Mouse (Mus musculus): ENCODE data around the gene Tbx6.

Gene Tbx6

DNA sequence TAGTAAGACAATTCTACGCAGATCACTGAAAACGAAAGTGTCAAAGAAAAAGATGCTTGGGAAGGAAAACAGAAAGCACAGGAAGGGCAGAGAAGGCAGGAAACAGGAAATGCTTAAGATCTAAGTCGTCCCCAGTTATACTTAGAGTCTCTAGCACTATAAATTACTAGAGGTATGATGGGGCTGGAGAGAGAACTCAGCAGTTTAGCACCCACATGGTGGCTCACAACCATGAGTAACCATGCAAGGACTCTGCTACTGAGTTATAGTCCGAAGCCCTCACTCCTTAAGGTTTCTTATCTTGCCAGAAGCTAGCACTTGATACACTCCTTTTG is 13.0 kb downstream of the Tbx6 start:
- no peak for DNase-seq (ENCODE audit: low spot score in 2 of 2)

DNA sequence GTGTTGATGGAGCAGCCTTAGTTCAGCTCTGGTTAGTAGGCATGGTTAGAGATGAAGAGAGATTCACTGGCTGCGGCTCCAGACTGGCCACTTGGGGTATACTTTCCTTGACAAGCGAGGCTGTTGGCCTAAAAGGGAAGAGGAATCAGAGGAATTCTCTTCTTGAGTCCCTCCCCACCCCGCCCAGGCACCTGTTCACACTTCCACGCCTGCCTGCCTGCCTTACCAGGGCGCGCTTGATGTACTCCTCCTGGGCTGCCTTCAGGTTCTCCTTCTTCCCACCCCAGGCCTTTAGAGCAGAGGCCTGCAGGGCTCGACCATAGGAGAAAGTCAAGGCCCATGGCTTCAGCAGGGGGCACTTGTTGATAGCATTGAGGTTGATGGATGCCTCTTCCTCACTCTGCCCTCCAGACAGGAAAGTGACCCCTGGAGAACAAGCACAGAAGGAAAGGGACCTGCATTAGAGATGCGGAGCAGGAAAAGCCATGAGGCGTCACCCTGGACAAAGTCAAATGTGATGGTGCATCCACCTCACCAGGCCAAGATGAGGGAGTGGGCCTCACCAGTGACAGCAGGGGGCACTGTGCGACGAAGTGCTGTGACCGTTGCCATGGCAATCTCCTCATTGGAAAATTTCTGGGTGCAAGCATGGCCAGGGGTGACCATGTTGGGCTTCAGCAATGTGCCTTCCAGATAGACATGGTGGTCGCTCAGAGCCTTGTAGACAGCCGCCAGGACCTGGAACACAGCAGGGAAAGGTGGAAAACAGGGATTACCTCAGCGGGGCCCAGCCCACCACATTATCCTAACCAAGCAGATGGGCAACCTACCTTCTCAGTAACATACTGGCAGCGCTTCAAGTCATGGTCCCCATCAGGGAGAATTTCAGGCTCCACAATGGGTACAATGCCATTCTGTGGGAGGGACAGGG is 14.4 kb downstream of the Tbx6 start:
- DNase-seq (ENCODE audit: low spot score in 2 of 2): no peak

DNA sequence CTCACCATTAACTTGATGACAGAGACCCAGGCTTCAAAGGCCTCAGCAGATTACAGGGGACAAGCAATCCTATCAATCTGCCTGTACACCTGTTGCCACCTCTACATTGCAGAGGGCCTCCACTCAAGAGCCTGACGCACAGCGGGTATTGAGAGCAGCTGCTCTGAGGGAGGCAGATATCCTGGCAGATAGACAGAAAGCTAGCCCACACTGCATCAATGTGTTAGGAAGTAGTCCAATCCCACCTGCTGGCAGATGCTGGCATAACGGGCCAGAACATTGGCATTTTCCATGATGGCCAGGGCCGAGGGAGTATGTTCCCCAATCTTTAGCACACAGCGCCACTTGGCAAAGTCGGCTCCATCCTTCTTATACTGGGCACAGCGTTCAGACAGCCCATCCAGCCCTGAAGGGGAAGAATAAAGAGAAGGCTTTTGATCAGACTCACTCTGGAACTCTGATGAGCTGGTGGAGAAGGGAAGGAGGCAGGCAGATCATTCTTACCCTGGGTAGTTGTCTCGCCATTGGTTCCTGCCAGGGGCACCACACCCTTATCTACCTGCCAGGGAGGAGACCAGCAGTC is 15.2 kb downstream of the Tbx6 start:
- no peak for DNase-seq (ENCODE audit: low spot score in 2 of 2)

DNA sequence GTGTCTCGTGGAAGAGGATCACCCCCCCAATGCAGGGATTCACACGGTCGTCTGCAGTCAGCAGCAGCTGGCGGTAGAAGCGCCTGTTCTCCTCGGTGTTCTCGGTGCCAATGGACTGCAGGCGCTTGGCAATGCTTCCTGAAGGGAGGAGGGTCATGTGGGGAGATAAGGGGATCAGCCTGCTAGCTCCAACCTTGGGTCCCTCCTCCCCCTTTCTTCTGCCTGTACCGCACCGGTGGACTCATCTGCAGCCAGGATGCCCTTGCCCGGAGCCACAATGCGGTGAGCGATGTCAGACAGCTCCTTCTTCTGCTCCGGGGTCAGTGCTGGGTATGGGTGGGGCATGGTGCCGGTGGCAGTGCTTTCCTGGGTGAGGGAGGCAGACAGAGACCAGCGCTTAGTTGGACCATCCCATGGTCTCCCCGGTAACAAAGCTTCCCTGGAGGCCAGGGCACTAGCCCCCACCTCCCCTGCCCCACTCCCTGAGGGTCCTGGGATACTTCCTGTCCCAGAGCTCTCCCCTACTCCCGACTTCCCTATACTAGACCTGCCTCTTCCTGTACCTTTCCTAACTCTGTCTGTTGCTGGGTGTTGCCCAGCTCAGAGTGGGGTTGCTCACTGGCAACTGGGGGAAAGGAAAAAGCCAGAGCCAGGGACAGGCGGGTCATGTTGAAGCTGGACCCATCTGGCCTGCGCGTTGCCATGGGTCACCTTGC is 16.3 kb downstream of the Tbx6 start, which contains the start of gene Fam57b:
TSS of gene Fam57b (plus strand) at position 258 of the 716 bp plus-strand sequence.
- peak in 1 of 2 experiments; percentile 31 for DNase-seq (ENCODE audit: low spot score in 2 of 2)

- no peak for DNase-seq (ENCODE audit: low spot score in 2 of 2)
Observed at GRCm38 (mm10) chr7:126798127-126799049, 17.1 kb downstream of the Tbx6 start.

DNA sequence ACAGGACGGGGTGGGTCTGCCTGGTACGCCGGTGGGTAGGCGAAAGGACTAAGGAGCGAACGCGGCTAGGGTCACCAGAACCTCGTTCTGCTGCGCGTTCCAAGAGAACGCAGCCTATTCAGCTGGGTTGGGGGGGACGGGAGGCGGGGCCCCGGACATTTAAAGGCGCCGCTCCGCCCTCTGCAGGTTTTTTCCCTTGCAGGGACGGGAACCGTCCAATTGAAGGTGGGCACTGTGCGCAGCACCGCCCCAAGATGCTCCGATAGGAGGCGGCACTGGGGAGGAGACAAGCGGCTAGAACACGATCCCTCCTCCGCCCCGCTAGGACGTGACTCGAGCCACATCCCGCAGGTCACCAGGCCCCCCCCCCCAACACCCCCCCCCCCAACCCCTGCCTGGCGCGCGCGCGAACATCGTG is 17.8 kb downstream of the Tbx6 start:
- peak; percentile 96 to 97 for DNase-seq (ENCODE audit: low spot score in 2 of 2)

GRCm38 (mm10) chr7:126799468-126800268 is 18.4 kb downstream of the Tbx6 start:
- DNase-seq (ENCODE audit: low spot score in 2 of 2): no peak

DNA sequence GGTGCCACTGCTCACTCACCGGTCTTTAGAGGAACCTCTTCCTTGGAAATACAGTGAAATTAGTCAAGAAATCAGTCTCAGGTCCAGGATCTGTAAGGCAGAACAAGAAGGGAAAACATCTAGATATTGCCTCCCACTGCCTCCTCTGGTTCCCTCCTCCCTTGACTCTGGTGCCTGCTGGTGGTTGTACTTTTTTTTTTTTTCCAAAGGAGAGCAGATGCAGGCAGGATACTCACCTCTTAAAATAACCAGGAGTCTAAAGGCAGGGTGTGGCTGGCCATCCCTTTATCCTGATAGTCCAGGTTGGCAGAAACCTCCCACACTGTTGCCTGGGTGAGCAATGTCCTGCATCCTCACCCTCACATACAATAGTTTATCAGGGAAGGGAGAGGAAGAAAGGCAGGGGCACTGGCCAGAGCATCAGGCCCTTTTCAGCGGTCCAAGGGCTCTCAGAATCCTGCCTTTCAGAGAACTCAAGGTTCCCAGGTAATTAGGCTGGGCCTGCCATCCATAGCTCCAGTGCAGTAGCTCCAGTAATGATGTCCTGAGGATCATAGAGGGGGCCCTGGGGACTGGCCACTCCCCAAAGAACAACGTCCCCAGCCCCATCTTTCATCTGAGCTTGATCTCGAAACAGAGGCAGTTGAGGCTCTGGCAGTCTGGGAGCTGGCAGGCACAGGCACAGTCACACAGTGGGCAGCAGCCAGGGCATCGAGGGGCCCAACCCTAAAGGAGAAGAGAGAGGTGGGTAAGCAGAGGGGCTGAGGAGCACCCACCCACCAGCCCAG is 19.2 kb downstream of the Tbx6 start:
- no peak for DNase-seq (ENCODE audit: low spot score in 2 of 2)

DNA sequence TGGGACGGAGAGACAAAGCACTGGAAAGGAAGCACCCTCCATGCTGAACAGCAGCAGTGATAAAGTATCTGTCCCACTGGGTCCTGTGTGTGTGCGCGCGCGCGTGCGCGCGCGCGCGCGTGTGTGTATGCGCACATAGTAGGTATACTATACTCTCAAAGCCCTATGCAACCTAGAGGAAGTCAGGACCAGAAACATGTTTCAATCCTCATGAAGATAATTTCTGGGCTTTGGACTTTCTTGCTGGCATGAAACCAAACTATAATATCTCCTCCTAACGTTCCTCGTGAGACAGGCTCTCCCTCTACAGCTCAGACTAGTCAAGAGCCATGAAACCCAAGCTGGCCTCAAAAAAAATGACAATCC is 19.8 kb downstream of the Tbx6 start:
- no peak for DNase-seq (ENCODE audit: low spot score in 2 of 2)

- DNase-seq (ENCODE audit: low spot score in 2 of 2): no peak
Observed at GRCm38 (mm10) chr7:126802134-126802889, 21.0 kb downstream of the Tbx6 start.

DNA sequence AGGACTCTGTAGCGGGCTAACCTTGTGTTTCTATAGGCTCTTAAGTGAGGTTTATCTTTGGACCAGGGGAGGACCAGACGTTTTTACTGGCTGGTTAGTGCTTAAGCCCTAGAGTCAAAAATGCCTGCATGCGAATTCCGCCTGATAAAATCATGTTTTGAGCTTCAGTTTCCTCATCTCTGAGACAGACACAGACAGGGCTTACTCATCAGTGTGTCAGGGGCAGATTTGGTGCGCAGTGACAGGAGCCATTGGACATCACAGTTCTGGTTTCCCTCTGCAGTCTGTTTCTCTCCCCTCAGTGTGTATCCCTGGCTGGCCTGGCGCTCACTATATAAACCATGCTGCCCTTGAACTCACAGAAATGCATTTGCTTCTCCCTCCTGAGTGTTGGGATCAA is 21.9 kb downstream of the Tbx6 start:
- DNase-seq (ENCODE audit: low spot score in 2 of 2): no peak

DNA sequence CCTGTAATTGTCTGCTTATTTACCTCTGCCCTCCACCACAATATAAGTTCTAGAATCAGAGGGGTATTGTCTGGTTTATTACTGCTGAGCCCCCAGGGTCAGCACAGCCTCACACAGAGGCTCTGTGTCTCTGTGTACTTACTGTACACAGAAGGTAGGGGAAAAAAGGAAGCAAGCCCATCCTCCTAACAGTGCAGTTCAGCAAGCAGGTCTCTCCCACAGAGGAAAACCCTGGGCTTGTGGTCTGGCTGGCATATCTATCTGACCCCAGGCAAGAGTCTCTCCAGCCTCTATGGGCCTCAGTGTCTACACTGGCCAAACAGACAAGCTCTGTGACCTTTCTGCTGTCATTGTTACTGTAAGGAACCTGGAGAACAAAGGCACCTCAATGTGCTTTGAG is 22.5 kb downstream of the Tbx6 start:
- DNase-seq (ENCODE audit: low spot score in 2 of 2): no peak

DNA sequence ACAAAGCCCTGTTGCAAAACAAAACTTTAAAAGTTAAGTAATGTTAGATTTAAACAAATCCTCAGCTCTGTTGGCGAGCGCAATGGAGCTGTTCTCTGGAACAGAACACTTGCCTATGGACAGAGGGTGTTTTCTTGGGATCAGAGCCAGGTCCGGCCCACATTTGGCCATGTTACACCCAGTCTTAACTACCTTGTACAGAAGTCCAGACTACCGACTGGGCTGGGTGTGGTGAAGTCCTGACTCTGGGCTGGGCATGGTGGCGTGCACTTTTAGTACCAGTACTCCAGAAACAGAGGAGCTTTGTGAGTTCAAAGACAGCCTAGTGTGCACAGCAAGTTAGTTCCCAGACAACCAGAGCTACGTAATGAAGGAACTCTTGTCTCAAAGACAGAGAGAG is 25.7 kb downstream of the Tbx6 start:
- no peak for DNase-seq (ENCODE audit: low spot score in 2 of 2)

DNA sequence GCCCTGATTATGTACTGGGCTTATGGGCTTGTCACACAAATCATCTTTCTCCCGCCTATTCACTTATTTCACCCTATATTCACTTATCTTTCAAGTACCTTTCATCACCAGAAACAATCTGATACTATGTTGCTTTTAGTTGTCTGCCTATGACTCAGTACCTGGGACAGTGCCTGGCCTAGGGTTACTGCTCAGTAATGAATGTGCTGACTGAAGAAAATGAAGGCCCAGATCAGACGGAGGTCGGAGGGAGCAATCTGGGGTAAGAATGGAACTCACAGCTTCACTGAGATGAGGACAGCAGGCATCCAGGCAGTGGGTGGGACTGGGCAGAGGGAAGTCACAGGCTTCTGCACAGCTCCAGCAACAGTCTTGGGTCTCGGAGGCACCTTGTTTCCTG is 26.1 kb downstream of the Tbx6 start:
- no peak for DNase-seq (ENCODE audit: low spot score in 2 of 2)

GRCm38 (mm10) chr7:126808703-126809455 is 27.6 kb downstream of the Tbx6 start:
- peak; percentile 72 to 86 for DNase-seq (ENCODE audit: low spot score in 2 of 2)

DNA sequence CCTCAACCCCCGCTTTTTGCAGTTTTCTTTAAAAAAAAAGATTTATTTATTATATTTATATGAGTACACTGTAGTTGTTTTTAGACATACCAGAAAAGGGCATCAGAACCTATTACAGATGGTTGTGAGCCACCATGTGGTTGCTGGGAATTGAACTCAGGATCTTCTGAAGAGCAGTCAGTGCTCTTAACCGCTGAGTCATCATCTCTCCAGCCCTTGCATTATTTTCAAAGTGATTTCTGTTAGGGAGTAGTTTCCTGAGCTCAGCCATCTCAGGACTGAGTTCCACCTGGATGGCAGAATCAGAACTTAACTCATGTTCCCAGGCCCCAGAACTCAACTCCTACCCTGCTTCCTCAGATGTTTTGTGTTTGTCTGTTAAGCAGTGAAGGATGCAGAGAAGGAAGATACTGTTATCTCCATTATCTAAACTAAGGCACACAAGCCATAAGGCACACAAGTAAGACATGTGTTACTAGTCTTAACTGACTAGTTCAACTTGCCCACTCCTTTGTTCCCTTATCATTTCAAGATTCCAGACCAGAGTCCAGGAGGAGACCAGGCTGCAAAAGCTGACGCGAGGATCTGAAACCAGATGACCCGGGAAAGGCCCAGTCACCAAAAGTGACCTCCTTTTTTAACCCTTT is 28.6 kb downstream of the Tbx6 start:
- DNase-seq (ENCODE audit: low spot score in 2 of 2): no peak

DNA sequence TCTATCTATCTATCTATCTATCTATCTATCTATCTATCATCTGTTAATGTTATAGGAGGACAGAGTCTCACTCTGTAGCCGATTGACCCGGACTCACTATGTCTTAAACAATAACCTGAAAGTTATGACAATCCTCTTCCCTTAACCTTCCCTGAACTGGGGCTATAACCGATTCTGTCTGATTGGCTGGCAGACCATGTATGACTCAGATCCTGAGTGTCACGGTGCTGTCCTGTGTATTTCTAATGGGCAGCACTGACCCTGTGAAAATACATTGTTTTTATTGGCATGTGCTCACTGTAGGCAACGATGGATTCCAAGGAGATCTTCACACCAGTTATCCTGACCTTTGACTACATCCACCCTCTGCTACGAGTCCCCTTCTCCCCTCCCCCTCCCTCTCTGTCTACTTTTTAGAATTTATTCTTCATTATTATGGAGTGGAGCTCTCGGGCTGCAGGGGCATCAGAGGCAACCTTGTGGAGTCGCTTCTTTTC is 34.5 kb downstream of the Tbx6 start:
- DNase-seq (ENCODE audit: low spot score in 2 of 2): no peak

GRCm38 (mm10) chr7:126816494-126816893 is 35.2 kb downstream of the Tbx6 start:
- DNase-seq (ENCODE audit: low spot score in 2 of 2): no peak
